Mouse (Mus musculus) megakaryocyte, embryonic 14.5 days (primary cell): Measurements from ENCODE around the gene Csnk1e. TPM values are rescaled to one million over a fixed set of nuclear protein-coding genes. Genes with fewer than 3 reads are reported as not detected.

ENCODE experiments used
- H3K27me3 ChIP-seq: replicated peaks from 2 replicates; pipeline ENCODE3; 2012; ENCODE audit warnings: inconsistent platforms
- H3K36me3 ChIP-seq: replicated peaks from 2 replicates; pipeline ENCODE3; 2012; ENCODE audit warnings: low read length, inconsistent platforms, mixed read lengths
- H3K4me1 ChIP-seq: 2 replicates; pipeline ENCODE4 v1.6.1; 2012; ENCODE audit warnings: inconsistent platforms
- H3K4me3 ChIP-seq: replicated peaks from 2 replicates; pipeline ENCODE3; 2012; ENCODE audit warnings: moderate library complexity, mild to moderate bottlenecking, inconsistent platforms
- H3K9me3 ChIP-seq: 2 replicates; pipeline ENCODE4 v1.6.1; 2012; ENCODE audit warnings: inconsistent platforms
- FLI1 ChIP-seq: IDR thresholded peaks from 2 replicates; pipeline ENCODE4 v1.6.1; 2012; ENCODE audit warnings: low read length, inconsistent platforms, mixed read lengths
- GATA1 ChIP-seq: IDR thresholded peaks from 3 replicates; pipeline ENCODE4 v1.6.1; 2012; ENCODE audit warnings: mixed read lengths, low read length, inconsistent platforms, borderline replicate concordance
- polyA plus RNA-seq: library from polyadenylated mRNA; stranded (reverse); fragments of >175 nt; gene quantifications from 2 replicates; pipeline ENCODE4 v1.2.3, GENCODE M21; 2012; ENCODE audit warnings: low replicate concordance; ENCODE audit not compliant: insufficient read depth

The Csnk1e gene
- polyA plus RNA-seq, 1 experiment = 77.4 TPM

GRCm38 (mm10) chr15:79388171-79388570, 67.2 kb downstream of the Csnk1e start:
- peaks cover 66% of the 10 kb centered on the region for H3K36me3 ChIP-seq
- no peaks in the 10 kb centered on the region for H3K27me3 ChIP-seq
- TF ChIP-seq GATA1 (no peak), FLI1 (no peak)
- H3K4me1 ChIP-seq = peaks cover 69% of the 10 kb centered on the region
- no peak overlapping the region for H3K4me3 ChIP-seq
- no peaks in the 10 kb centered on the region for H3K9me3 ChIP-seq

- Histone ChIP-seq H3K9me3 (no peaks in the 10 kb centered on the region), H3K4me1 (peaks cover 63% of the 10 kb centered on the region), H3K27me3 (no peaks in the 10 kb centered on the region), H3K4me3 (no peak overlapping the region), H3K36me3 (peaks cover 61% of the 10 kb centered on the region)
- TF ChIP-seq FLI1 = no peak
- TF ChIP-seq GATA1 = no peak
These were observed 67.8 kb downstream of the Csnk1e start for GRCm38 (mm10) chr15:79387611-79388010.

- Histone ChIP-seq H3K4me3 (peak overlapping the region; percentile 65), H3K9me3 (no peaks in the 10 kb centered on the region), H3K4me1 (peaks cover 58% of the 10 kb centered on the region), H3K27me3 (no peaks in the 10 kb centered on the region), H3K36me3 (peaks cover 60% of the 10 kb centered on the region)
- TF ChIP-seq FLI1 (no peak), GATA1 (no peak)
These were observed 68.3 kb downstream of the Csnk1e start for GRCm38 (mm10) chr15:79387081-79387480.

GRCm38 (mm10) chr15:79381644-79382043, 73.7 kb downstream of the Csnk1e start:
- Histone ChIP-seq H3K36me3 (peaks cover 56% of the 10 kb centered on the region), H3K4me1 (peaks cover 42% of the 10 kb centered on the region), H3K9me3 (no peaks in the 10 kb centered on the region), H3K27me3 (no peaks in the 10 kb centered on the region), H3K4me3 (no peak overlapping the region)
- no peak for TF ChIP-seq FLI1
- TF ChIP-seq GATA1 = no peak

- Histone ChIP-seq H3K9me3 (no peaks in the 10 kb centered on the region), H3K4me1 (peaks cover 37% of the 10 kb centered on the region), H3K4me3 (peak overlapping the region; percentile 48), H3K36me3 (peaks cover 56% of the 10 kb centered on the region), H3K27me3 (no peaks in the 10 kb centered on the region)
- TF ChIP-seq GATA1 (no peak), FLI1 (no peak)
These were observed 74.6 kb downstream of the Csnk1e start for GRCm38 (mm10) chr15:79380468-79381444.

GRCm38 (mm10) chr15:79379658-79380057, 75.7 kb downstream of the Csnk1e start:
- peaks cover 59% of the 10 kb centered on the region for H3K36me3 ChIP-seq
- H3K4me1 ChIP-seq = peaks cover 35% of the 10 kb centered on the region
- TF ChIP-seq FLI1 (no peak), GATA1 (no peak)
- H3K27me3 ChIP-seq = no peaks in the 10 kb centered on the region
- H3K4me3 ChIP-seq = no peak overlapping the region
- no peaks in the 10 kb centered on the region for H3K9me3 ChIP-seq

- TF ChIP-seq GATA1 (no peak), FLI1 (no peak)
- Histone ChIP-seq H3K4me3 (no peak overlapping the region), H3K27me3 (no peaks in the 10 kb centered on the region), H3K4me1 (peaks cover 35% of the 10 kb centered on the region), H3K36me3 (peaks cover 63% of the 10 kb centered on the region), H3K9me3 (no peaks in the 10 kb centered on the region)
These were observed 76.8 kb downstream of the Csnk1e start for GRCm38 (mm10) chr15:79378608-79379007.

- Histone ChIP-seq H3K4me3 (no peak overlapping the region), H3K9me3 (no peaks in the 10 kb centered on the region), H3K27me3 (no peaks in the 10 kb centered on the region), H3K36me3 (peaks cover 70% of the 10 kb centered on the region), H3K4me1 (peaks cover 35% of the 10 kb centered on the region)
- no peak for TF ChIP-seq GATA1
- TF ChIP-seq FLI1 = no peak
These were observed 77.7 kb downstream of the Csnk1e start for GRCm38 (mm10) chr15:79377681-79378080.

GRCm38 (mm10) chr15:79374760-79375159, 80.6 kb downstream of the Csnk1e start:
- H3K27me3 ChIP-seq = no peaks in the 10 kb centered on the region
- peaks cover 31% of the 10 kb centered on the region for H3K4me1 ChIP-seq
- H3K36me3 ChIP-seq = peaks cover 90% of the 10 kb centered on the region
- TF ChIP-seq FLI1 (no peak), GATA1 (no peak)
- no peaks in the 10 kb centered on the region for H3K9me3 ChIP-seq
- H3K4me3 ChIP-seq = no peak overlapping the region

- Histone ChIP-seq H3K9me3 (no peaks in the 10 kb centered on the region), H3K36me3 (peaks cover 96% of the 10 kb centered on the region), H3K4me1 (peaks cover 27% of the 10 kb centered on the region), H3K4me3 (no peak overlapping the region), H3K27me3 (no peaks in the 10 kb centered on the region)
- TF ChIP-seq FLI1 = no peak
- no peak for TF ChIP-seq GATA1
These were observed 85.0 kb downstream of the Csnk1e start for GRCm38 (mm10) chr15:79370281-79370843.
